Mouse (Mus musculus) stomach, postnatal 0 days (tissue): ENCODE results near the gene Cmas.

Source experiments
- CTCF ChIP-seq: IDR thresholded peaks from 2 replicates; pipeline ENCODE4 v1.5.1; 2016; ENCODE audit warnings: antibody characterized with exemption, low read depth, mild to moderate bottlenecking, moderate library complexity
- EP300 ChIP-seq: optimal IDR thresholded peaks from 2 replicates; pipeline ENCODE3; 2016; ENCODE audit warnings: antibody characterized with exemption

DNA sequence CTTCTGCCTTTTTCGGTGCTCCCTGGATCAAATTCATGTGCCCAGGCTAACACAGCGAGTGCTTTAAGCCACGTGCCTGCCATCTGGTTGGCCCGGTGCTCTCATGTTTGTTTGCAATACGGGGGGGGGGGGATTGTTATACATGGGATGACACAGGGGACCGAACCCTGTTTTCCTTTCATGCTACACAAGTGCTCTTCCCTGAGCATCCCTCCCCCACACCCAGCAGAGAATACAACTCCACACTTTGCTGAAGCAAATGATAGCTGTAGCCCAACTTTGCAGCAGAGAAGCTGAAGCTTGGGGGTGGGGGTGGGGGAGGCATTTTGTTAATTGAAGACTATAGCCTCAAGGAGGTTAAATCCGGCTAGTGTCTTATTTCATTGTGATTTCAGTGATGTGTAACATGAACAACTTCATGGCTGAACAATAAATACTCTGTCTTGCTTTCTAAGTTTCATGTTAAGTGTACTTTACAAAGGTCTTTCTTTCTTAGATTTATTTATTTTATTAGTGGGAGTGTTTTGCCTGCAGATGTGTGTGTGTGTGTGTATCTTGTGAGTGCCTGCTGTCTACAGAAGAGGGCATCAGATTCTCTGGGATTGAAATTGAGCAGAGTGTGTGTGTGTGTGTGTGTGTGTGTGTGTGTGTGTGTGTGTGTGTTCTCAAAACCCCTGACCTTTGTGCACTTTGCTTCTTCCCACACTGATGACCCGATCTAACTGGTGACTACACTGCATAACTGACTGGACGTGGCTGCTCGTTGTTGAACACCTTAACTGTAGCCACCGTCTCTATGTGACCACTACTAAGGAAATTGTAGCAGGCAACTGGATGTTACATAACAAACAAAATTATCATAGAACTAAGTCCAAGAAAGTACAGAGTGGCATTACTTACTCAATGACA, 46.4 kb downstream of the Cmas start:
- TF ChIP-seq CTCF (no peak), EP300 (no peak)
